Mouse (Mus musculus) midbrain, postnatal 0 days (tissue): ENCODE measurements around the gene Vps37d. TPM values are rescaled to one million over a fixed set of nuclear protein-coding genes. Genes with fewer than 3 reads are reported as not detected.

Experiments
- ATAC-seq: fragments of 200-750 bp; cut with Nextera tagmentation; 2 replicates; pipeline ENCODE4 v1.8.0; 2017; ENCODE audit warnings: moderate number of reproducible peaks, mild to moderate bottlenecking, moderate TSS enrichment, moderate library complexity; ENCODE audit not compliant: low FRiP score
- DNase-seq: peaks from one replicate; pipeline ENCODE4 v3.0.0-alpha.2; 2015; ENCODE audit warnings: low spot score
- H3K27ac ChIP-seq: fragments of 300-500 bp; sonication (generic); 2 replicates; pipeline ENCODE4 v1.5.1; 2014; ENCODE audit warnings: low read depth, mild to moderate bottlenecking, low read length, mixed read lengths
- H3K27me3 ChIP-seq: fragments of 300-500 bp; sonication (generic); 2 replicates; pipeline ENCODE4 v1.6.1; 2014; ENCODE audit warnings: low read length, control low read depth, mixed read lengths; ENCODE audit not compliant: insufficient read depth
- H3K36me3 ChIP-seq: fragments of 300-500 bp; sonication (generic); 2 replicates; pipeline ENCODE4 v1.6.1; 2014; ENCODE audit warnings: low read length, control low read depth, mixed read lengths; ENCODE audit not compliant: insufficient read depth
- H3K4me1 ChIP-seq: fragments of 300-500 bp; sonication (generic); 2 replicates; pipeline ENCODE4 v1.6.1; 2014; ENCODE audit warnings: mild to moderate bottlenecking, control low read depth, antibody characterized with exemption, low read length, mixed read lengths; ENCODE audit not compliant: insufficient read depth
- H3K4me2 ChIP-seq: fragments of 300-500 bp; sonication (generic); 2 replicates; pipeline ENCODE4 v1.6.1; 2014; ENCODE audit warnings: low read depth, mild to moderate bottlenecking, low read length, mixed read lengths; ENCODE audit not compliant: poor library complexity, severe bottlenecking
- H3K4me3 ChIP-seq: fragments of 300-500 bp; sonication (generic); 2 replicates; pipeline ENCODE4 v1.5.1; 2014; ENCODE audit warnings: low read depth, mild to moderate bottlenecking, low read length, moderate library complexity
- H3K9ac ChIP-seq: fragments of 300-500 bp; sonication (generic); replicated peaks from 2 replicates; pipeline ENCODE4 v1.6.1; 2014; ENCODE audit warnings: mild to moderate bottlenecking, low read length, moderate library complexity, mixed read lengths; ENCODE audit not compliant: poor library complexity, severe bottlenecking
- H3K9me3 ChIP-seq: fragments of 300-500 bp; sonication (generic); 2 replicates; pipeline ENCODE4 v1.6.1; 2016; ENCODE audit warnings: low read length, control low read depth
- CTCF ChIP-seq: IDR thresholded peaks from 2 replicates; pipeline ENCODE4 v1.5.1; 2016; ENCODE audit warnings: antibody characterized with exemption, mild to moderate bottlenecking
- WGBS: fragments of 180-500 bp; shearing (Covaris S2); extraction: QIAGEN DNeasy Blood & Tissue Kit; methylation state at CpG from one replicate; pipeline ENCODE4 v1.1.7; 2014; 5-methylcytosine and 5-hydroxymethylcytosine counted together
- polyA plus RNA-seq: library from polyadenylated mRNA; unstranded; fragments of >200 nt; fragmentation: Nextera tagmentation; extraction: Ambion mirVana; gene quantifications from 2 replicates; pipeline ENCODE4 v1.2.1, GENCODE M21; 2015
- total RNA-seq: library from RNA; depleted of rRNA; stranded (reverse); fragments of >200 nt; gene quantifications from 2 replicates; pipeline ENCODE4 v1.2.3, GENCODE M21; 2014

The Vps37d gene
- total and polyA plus RNA-seq, 2 experiments from 2014 or later: 32.0 to 95.4 TPM

GRCm38 (mm10) chr5:135103999-135104660 lies 26.1 kb upstream of the Vps37d start:
- no peak overlapping the region for H3K4me2 ChIP-seq
- ATAC-seq (no peak), DNase-seq (no peak)
- H3K4me3 ChIP-seq: no peak overlapping the region
- no peaks in the 10 kb centered on the region for H3K4me1 ChIP-seq
- H3K36me3 ChIP-seq: no peaks in the 10 kb centered on the region
- H3K27me3 ChIP-seq: peaks cover 21% of the 10 kb centered on the region
- H3K27ac ChIP-seq: no peak overlapping the region
- TF ChIP-seq CTCF: peak; percentile 68
- no peaks in the 10 kb centered on the region for H3K9me3 ChIP-seq
- no peak overlapping the region for H3K9ac ChIP-seq
- 63% methylated on average over 11 of the region's 11 CpGs for WGBS

- no peak for TF ChIP-seq CTCF
- no peak overlapping the region for H3K4me2 ChIP-seq
Measured at GRCm38 (mm10) chr5:135100981-135101380, 22.9 kb upstream of the Vps37d start.

GRCm38 (mm10) chr5:135089653-135090052 lies 11.6 kb upstream of the Vps37d start, which contains the start of gene Mlxipl:
Gene Mlxipl (plus strand): TSS chr5:135089890.
- no peak within 1 kb of the TSS for H3K4me2 ChIP-seq
- no peak for TF ChIP-seq CTCF
- 4% methylated on average over 39 of the region's 39 CpGs for WGBS

More at GRCm38 (mm10) chr5:135100981-135101380, 22.9 kb upstream of the Vps37d start:
- DNase-seq: no peak
- Histone ChIP-seq H3K4me1 (no peaks in the 10 kb centered on the region), H3K36me3 (no peaks in the 10 kb centered on the region), H3K9ac (no peak overlapping the region), H3K27ac (no peak overlapping the region), H3K9me3 (no peaks in the 10 kb centered on the region), H3K4me3 (no peak overlapping the region), H3K27me3 (peaks cover 8% of the 10 kb centered on the region)
- no peak for ATAC-seq
- WGBS: 71% methylated on average over 1 of the region's 1 CpGs

GRCm38 (mm10) chr5:135086871-135087270 lies 8.8 kb upstream of the Vps37d start:
- Histone ChIP-seq H3K36me3 (no peaks in the 10 kb centered on the region), H3K9ac (no peak overlapping the region), H3K4me1 (no peaks in the 10 kb centered on the region), H3K4me3 (no peak overlapping the region), H3K4me2 (no peak overlapping the region), H3K27me3 (peaks cover 32% of the 10 kb centered on the region), H3K27ac (no peak overlapping the region), H3K9me3 (no peaks in the 10 kb centered on the region)
- ATAC-seq (no peak), DNase-seq (no peak)
- WGBS: 73% methylated on average over 4 of the region's 4 CpGs
- TF ChIP-seq CTCF: no peak

More at GRCm38 (mm10) chr5:135089653-135090052, 11.6 kb upstream of the Vps37d start, which contains the start of gene Mlxipl:
- ATAC-seq: no peak
- Histone ChIP-seq H3K27me3 (peaks cover 32% of the 10 kb centered on the region), H3K4me3 (0 out of 2 replicates have a peak within 1 kb of the TSS, but pooled peaks have one; percentile 6), H3K4me1 (no peaks in the 10 kb centered on the region), H3K27ac (no peak within 1 kb of the TSS), H3K9me3 (no peaks in the 10 kb centered on the region), H3K9ac (no peak within 1 kb of the TSS), H3K36me3 (no peaks in the 10 kb centered on the region)
- DNase-seq: no peak

- no peaks in the 10 kb centered on the region for H3K9me3 ChIP-seq
- H3K4me3 ChIP-seq: no peak overlapping the region
- H3K27ac ChIP-seq: no peak overlapping the region
- WGBS: 90% methylated on average over 5 of the region's 5 CpGs
- TF ChIP-seq CTCF: no peak
- no peaks in the 10 kb centered on the region; the same call in 1 of the 2 replicates for H3K27me3 ChIP-seq
- no peaks in the 10 kb centered on the region for H3K4me1 ChIP-seq
- DNase-seq (no peak), ATAC-seq (no peak)
- no peak overlapping the region for H3K9ac ChIP-seq
- no peaks in the 10 kb centered on the region for H3K36me3 ChIP-seq
- H3K4me2 ChIP-seq: no peak overlapping the region
Measured at GRCm38 (mm10) chr5:135080539-135080938, 2.5 kb upstream of the Vps37d start.

- no peak overlapping the region for H3K4me2 ChIP-seq
- H3K27me3 ChIP-seq: no peaks in the 10 kb centered on the region; the same call in 1 of the 2 replicates
- ATAC-seq (no peak), DNase-seq (no peak)
- H3K9ac ChIP-seq: no peak overlapping the region
- H3K27ac ChIP-seq: no peak overlapping the region
- no peaks in the 10 kb centered on the region for H3K36me3 ChIP-seq
- no peak overlapping the region for H3K4me3 ChIP-seq
- WGBS: 98% methylated on average over 2 of the region's 2 CpGs
- no peaks in the 10 kb centered on the region for H3K9me3 ChIP-seq
- no peak for TF ChIP-seq CTCF
- no peaks in the 10 kb centered on the region for H3K4me1 ChIP-seq
Measured at GRCm38 (mm10) chr5:135079578-135079977, 1.5 kb upstream of the Vps37d start.
